Mouse (Mus musculus) T-helper 17 cell (primary cell): ENCODE data around the gene Osbpl7.

Source experiments
- in situ Hi-C, 2 experiments: fragments of 300-600 bp; cut with MboI, MseI; formaldehyde crosslinking; loops; 1 replicate in 1 of 2; 2 replicates in 1 of 2; pipeline ENCODE4 v1.15.1; 2025; ENCODE audit warnings: high pct_unique_total_duplicates in 2 of 2

The Osbpl7 gene

DNA sequence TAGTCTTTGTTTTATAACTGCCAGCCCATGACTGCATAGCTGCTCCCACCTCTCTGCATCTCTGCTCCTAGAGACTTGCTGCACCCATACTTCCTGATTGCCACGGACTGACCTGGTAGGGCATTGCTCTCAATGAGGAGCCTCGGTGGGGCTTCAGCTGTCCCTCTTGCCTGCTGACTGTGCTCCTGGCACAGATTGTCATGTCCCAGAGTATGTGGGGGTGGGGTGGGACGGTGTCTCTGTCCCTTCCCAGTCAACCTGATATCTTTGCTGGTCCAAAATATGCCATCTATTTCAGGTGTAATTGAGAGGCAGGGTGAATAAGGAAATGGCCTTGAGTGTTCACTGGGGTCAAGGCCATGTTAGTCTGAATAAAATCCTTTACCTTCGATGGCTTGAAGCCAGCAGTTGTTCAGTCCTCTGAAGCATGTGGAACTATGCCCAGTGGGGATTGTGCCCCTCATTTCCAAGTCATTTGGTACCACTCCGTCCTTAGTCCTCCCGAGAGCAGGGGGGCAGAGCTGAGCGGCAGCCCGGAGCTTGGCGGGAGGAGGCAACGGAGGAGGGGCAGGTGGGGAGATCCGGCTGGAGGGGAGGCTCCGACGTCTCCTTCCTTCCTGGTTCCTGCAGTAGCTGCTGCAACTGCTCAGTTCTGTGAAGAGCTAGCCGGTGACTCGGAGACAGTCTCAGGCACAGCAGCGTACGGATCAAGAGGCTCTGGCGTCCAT is at the start of gene Osbpl7:
TSS of gene Osbpl7 (plus strand) at position 413 of the 728 bp plus-strand sequence.
- in situ Hi-C loops = no loop called here

DNA sequence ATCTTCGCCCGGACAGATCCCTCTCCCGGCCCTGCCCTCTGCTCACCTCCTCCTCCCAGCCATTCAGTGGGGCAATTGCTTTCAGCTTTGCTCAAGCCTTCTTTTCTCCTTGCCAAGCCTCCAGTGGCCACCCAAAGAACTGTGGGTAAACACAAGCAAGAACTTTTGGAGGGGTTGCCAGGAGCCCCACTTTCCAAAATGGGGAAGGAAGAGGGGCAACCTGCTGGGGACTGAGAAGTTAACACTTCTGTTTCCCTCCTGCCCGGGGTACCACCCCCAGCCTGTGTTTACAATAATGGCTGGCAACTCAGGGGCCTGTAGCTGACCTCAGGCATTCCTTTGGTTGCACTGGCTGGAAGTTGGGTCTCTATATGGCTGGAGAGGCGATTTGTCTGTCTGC is 47.3 kb upstream of the Osbpl7 start:
- in situ Hi-C loops = loop anchor here in 1 of 2 experiments (25.0 kb wide), 1 partner anchor 1584 kb away; the partner anchor contains the start of genes Lrrc3c and Ormdl3

DNA sequence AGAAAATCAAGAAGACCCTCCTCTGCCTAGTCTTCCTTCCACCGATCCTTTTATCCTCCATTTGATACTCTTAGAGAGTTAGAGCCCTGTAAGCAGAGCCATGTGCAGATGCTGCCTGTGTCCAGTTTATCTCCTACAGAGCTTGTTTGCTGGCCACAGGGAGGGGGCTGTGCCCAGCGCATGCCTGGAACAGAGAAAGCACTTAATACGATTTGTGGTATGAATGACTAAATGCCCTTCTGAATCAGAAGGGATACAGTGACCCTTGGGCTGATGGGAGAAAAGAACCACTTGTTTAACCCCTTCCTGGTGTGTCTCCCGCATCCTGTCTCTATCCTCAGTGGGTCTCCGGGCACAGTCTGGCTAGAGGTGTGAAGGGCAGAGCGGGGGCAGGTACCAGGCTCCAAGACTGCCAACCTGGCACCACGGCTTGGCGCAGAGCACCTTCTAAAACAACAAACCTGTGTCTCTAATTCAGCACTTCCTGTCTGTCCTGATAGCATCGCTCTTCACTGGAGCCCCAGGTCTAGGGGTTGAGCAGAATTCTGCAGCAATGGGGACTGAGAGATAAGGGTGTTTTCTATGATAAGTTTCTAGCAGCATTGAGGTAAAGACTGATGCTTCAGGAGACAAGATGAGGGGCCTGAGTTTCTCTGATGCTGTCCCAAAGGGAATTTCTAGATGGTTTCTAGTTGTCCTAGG is 43.2 kb upstream of the Osbpl7 start:
- in situ Hi-C loops = loop anchor here in 1 of 2 experiments (25.0 kb wide), 1 partner anchor 1580 kb away; the partner anchor contains the start of genes Lrrc3c and Ormdl3

DNA sequence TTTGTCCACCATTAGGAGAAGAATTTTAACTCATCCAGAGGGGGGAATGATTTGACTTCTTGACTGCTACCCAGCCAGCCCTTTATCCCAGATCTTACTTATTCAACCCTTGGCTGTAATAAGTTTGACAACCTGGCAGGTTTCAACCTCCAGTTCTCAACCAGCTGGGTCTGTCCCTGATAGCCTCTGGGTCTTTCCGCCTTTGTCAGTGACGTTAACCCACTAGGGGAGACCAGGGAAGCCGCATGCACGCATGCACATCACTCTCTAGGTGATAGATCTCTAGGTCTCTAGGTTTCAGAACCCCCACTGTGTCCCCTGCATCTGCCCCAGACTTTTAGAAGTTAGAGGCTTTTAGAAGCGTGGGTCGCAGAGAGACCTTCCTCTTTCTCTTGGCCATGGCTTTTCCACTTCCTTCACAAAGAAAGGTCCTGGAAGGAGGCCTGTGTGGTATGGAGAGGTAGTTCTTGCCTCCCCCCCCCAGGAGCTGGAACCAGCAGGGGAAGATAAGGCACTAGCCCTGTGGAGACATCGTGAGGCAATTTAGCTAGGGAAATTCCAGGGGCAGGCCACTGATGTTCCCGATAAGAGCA is 41.1 kb upstream of the Osbpl7 start:
- in situ Hi-C loops = loop anchor here in 1 of 2 experiments (25.0 kb wide), 1 partner anchor 1578 kb away; the partner anchor contains the start of genes Lrrc3c and Ormdl3

DNA sequence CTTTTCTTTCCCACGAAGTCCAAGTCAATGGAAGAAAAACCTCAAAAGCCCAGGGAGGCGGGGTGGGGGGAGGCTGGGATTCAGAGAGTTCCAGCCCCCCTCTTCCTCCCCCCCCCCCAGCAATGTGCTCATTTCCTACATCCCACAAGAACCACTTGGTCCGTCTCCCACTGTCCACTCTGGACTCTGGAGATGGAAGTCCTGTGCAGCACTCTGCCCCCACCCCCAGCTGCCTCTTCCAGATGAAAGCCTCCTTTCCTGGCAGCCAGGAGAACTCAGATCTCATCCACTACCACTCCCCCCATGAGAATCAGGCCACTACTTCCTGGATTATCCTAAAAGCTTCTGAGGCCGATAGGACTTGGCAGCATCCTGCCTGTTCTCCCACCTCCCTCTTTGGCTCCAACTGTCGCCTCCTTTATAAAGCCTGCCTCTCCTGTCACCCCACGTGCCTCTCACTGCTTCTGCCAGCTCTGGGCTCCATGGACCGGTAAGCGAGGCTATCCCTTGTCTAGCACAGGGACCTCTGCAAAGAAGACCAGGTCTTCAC is 37.2 kb upstream of the Osbpl7 start, which contains the start of gene Sp6:
TSS of gene Sp6 (plus strand) at position 274 of the 550 bp plus-strand sequence.
- in situ Hi-C loops = loop anchor here in 1 of 2 experiments (25.0 kb wide), 1 partner anchor 1574 kb away; the partner anchor contains the start of genes Lrrc3c and Ormdl3

DNA sequence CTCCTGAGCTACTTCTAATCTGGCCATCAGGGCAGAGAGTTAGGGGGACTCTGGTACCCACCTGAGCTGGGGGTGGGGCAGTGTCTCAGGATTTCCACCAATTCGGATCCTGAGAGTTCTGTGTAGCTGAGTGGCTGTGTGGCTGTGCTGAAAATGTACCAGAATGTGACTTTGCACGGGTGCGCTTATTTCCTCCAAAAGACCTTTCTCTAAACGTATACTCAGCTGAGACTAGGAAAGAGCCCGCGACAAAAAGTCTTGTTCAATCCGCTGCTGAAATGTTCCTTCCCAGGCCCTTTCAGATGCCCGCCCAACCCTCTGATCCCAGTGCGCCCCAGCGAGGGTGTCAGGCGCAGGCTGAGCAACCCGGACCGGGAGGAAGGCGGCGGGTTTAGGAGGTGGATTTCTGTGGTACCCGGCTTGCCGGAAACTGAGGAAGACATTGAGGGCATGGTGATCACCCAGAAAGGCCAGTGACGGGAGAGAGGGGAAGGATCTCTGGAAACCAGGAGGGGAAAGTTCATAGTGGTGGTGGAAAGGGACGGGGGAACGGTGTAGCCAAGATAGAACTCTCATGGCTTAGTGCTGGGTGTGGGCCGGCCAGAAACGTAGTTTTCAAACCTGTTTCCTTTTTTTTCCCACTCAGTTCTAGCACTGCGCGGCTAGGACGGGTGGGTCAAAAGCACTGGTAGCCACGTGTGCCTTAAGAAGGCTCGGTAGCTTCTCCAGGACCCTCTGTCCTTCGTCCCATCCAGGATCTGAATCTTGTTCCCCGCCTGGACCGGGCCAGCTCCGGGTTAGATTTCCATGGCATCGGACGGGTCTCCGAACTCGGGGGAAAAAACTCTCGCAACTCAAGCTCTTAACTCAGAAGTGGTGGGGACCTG is 32.5 kb upstream of the Osbpl7 start:
- in situ Hi-C loops = loop anchor here in 1 of 2 experiments (25.0 kb wide), 1 partner anchor 1569 kb away; the partner anchor contains the start of genes Lrrc3c and Ormdl3

DNA sequence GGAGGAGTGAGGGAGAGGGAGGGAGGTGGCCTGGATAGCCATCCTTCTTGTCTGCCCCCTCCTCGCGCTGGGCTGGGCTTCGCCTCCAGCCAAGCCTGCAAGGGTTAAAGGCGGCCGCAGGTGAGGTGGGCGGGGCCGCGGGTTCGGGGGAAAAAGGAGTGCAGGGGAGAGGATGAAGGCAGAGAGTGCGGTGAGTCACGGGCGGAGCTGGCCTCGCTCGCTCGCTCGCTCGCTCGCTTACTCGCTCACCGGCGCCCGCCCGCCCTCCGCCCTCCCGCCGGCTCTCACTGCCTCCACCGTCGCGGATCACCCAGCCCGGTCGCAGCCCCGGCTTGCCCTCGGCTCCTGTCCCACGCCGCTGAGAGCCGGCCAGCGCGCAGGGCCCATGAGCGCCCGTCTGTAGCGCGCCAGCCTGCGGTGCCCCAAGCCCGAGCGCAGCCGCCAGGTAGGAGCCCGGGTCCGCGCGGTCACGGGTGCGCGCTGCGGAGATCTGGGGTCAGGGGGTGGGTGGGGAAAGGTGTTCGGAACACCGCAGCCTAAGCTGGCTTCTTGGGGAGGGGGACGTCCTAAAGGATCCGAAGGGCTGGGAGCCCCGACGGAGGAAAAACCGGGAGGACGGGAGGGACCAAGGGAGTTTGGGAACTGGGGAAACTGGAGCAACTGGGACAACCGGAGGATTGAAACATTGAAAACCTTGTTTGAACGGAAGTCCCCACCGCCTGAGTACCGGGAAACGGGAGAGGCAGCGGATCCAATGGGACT is 31.7 kb upstream of the Osbpl7 start:
- in situ Hi-C loops = loop anchor here in 1 of 2 experiments (25.0 kb wide), 1 partner anchor 1569 kb away; the partner anchor contains the start of genes Lrrc3c and Ormdl3

DNA sequence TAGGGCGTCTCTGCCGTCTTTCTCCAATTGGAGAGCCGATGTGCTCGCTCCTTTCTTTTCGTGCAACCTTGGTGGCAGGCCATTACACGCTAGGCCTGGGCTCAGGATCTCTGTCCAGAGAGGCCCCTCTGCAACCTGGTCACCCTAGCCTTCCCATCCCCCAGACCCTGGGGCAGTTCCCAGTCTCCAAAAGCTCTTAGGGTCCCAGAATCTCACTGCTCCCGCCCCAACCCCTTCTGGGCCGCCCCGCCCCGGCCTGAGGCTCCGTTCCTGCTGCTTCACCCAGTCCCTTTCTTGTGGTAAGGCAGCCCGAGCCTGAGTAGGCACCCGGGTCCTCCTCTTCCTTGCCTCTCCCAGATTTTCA is 31.1 kb upstream of the Osbpl7 start:
- in situ Hi-C loops = loop anchor here in 1 of 2 experiments (25.0 kb wide), 1 partner anchor 1568 kb away; the partner anchor contains the start of genes Lrrc3c and Ormdl3

DNA sequence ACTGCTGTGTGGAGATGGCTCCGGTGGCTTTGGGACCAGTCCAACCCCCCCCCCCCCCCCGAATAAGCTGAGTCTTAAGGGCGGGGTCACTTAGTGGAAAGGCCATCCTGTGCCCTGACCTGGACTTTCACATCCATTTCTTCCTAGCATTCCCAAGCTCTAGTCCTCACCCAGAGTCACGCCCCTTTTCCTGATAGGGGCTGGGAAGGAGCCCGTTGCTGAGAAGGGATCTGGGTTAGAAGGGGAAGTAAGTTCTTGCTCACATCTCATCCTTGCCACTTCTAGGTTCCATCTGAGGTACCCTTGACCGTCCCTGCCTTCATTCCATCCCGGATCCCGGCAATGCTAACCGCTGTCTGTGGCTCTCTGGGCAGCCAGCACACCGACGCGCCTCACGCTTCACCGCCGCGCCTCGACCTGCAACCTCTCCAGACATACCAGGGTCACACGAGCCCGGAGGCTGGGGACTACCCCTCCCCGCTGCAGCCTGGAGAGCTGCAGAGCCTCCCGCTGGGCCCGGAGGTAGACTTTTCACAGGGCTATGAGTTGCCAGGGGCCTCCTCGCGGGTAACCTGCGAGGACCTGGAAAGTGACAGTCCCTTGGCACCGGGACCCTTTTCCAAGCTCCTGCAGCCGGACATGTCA is 29.2 kb upstream of the Osbpl7 start:
- in situ Hi-C loops = loop anchor here (5.0 to 25.0 kb wide), 4 partner anchors 34 to 1566 kb away; partner anchors contain the start of genes Cdk5rap3 (in 1 of the 2), Lrrc3c (in 1 of the 2), Ormdl3 (in 1 of the 2) and Sp2 (in 1 of the 2)

DNA sequence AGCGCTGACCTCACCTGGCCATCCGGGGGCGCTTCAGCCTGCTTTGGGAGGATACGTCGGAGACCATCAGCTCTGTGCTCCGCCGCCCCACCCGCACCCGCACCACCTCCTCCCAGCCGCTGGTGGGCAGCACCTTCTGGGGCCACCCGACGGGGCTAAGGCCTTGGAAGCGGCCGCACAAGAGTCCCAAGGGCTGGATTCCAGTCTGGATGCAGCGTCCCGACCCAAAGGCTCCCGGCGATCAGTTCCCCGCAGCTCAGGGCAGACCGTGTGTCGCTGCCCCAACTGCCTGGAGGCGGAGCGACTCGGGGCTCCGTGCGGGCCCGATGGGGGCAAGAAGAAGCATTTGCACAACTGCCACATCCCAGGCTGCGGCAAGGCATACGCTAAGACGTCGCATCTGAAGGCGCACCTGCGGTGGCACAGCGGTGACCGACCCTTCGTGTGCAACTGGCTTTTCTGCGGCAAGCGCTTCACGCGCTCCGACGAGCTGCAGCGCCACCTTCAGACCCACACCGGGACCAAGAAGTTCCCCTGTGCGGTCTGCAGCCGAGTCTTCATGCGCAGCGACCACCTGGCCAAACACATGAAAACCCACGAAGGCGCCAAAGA is 28.4 kb upstream of the Osbpl7 start:
- in situ Hi-C loops = loop anchor here (5.0 to 25.0 kb wide), 4 partner anchors 35 to 1565 kb away; partner anchors contain the start of genes Cdk5rap3 (in 1 of the 2), Lrrc3c (in 1 of the 2), Ormdl3 (in 1 of the 2) and Sp2 (in 1 of the 2)

DNA sequence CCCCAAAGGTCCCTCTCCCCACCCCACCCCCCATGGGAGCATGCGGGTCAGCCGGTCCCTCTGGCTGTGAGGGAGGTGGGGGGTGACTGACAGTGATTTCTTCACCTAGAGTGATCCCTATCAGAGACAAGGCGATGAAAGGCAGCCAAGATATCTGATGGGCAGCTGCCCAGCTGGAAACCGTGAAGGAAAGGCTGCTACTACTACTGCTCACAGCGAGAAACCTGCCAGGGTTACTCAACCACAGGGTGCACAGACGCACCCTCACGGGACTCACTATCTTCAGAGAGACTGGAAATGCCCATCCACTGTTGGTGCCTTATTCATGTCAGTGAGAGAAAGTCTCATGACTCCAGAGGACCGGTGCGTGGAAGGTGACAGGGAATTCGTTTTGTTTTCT is 25.5 kb upstream of the Osbpl7 start:
- in situ Hi-C loops = loop anchor here (5.0 to 25.0 kb wide), 4 partner anchors 38 to 1562 kb away; partner anchors contain the start of genes Cdk5rap3 (in 1 of the 2), Lrrc3c (in 1 of the 2), Ormdl3 (in 1 of the 2) and Sp2 (in 1 of the 2)

DNA sequence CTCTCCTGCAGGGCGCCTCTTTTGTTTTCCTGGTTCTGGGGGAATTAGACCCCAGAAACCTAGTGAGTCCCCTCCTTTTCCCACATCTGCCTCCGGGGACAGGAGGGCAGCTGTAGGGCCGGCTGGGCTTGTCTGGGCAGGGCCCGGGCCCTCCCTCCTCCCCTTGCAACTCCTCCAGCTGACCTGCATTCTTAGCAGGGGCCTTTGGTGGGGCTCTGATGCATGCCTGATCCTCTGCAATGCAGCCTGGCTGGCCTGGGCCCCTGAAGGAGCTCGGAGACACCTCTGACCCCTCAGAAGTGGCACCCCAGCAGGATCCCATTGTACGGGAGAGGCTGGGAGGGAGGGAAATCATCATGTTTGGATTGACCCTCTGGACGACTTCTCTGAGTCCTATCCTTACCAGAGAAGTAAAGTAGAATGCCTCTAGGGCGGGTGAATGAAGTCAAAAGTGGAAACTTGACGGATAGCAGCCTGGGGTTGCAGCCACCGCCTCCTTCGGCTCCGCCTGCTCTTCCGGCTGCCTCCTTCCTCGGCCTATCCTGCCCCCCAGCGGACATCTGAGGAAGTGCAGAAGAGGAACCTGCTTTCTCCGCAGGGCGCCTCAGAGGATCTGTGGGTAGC is 24.6 kb upstream of the Osbpl7 start:
- in situ Hi-C loops = no loop called here

DNA sequence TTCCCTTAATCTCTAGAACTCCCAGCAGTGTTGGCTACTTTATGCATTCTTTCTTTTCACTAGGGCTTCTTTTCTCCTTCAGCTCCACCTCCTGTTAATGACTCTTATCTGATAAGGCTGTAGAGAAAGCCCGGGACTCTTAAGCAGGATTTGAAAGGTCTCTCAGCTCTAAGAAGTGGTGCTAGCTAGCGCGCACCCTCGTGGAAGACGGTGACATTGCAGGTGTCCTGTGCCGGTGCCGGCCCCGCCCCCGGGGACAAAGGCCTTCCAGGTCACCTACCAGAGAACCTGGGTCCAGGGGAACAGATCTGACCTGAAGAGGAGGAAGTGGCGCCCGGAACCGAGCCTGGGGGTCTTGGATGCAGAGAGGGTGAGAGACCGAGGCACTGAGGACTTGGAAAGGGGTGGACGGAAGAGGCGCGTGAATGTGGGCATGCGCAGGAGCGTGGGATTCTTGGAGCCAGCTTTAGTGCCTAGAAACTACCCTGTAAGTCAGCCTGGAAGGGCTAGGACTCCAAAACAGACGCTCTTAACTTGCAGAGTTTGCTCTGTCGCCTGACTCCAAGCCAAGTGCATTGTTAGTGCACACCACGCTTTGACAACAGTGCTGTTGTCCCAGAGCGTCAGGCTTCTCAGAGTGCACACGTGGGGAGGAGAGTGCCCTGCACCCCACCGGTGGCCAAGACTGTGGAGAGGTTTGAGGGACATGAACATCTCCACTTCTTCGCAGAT is 20.6 kb upstream of the Osbpl7 start, which contains the start of gene Scrn2:
TSS of gene Scrn2 (plus strand) at position 253 of the 732 bp plus-strand sequence.
- in situ Hi-C loops = loop anchor here in 1 of 2 experiments (5.0 kb wide), 1 partner anchor 103 kb away; the partner anchor contains the start of gene Prr15l

DNA sequence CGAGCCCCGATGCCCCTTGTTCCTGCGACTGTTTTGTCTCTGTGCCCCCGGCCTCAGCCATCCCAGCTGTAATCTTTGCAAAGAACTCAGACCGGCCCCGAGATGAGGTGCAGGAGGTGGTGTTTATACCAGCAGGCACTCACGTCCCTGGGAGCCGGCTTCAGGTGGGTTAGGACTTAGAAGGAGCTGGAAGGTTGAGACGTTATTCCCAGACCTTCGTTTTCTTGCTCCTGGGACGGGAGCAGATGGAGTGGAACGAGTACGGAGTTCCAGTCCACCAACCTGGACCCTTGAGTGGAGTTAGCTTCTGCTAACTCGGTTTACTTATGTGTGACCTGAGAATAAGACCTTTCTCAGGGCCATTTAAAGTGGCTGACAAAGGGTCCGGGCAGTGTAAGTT is 20.0 kb upstream of the Osbpl7 start:
- in situ Hi-C loops = loop anchor here in 1 of 2 experiments (5.0 kb wide), 1 partner anchor 103 kb away; the partner anchor contains the start of gene Prr15l

DNA sequence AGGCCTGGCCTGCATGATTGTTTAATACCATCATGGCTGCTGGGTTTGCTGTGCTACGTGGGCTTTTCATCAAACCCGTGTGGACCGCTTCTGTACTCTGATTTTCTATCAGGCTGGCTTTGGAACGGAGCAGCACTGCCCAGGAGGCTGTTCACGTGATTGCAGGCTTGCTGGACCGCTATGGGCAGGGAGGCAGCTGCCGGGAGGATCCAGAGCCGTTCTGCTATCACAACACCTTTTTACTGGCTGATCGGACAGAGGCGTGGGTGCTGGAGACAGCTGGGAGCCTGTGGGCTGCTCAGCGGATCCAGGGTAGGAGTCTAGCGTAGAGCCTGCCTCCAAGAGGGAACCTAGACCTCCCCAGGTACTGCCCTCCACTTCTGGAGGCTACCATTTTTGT is 18.5 kb upstream of the Osbpl7 start:
- in situ Hi-C loops = loop anchor here in 1 of 2 experiments (5.0 kb wide), 1 partner anchor 105 kb away; the partner anchor contains the start of gene Prr15l

DNA sequence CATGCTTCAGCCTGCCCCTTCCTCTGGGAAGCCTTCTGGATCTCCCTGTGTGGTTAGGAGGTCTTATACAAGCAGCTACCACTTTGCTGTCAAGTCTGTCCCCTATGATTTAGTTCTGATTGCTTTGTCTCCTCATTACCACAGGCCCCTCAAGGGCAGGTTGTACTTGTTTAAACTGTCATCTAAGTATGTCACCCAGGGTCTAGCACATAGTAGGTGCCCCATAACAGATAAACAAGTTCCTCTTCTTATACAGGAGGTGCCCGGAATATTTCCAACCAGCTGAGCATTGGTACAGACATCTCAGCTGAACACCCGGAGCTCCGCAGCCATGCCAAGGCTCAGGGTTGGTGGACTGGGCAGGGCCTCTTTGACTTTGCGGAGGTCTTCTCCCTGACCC is 17.9 kb upstream of the Osbpl7 start:
- in situ Hi-C loops = loop anchor here in 1 of 2 experiments (5.0 kb wide), 1 partner anchor 105 kb away; the partner anchor contains the start of gene Prr15l
